Mouse (Mus musculus): ENCODE measurements around the gene Brd3. TPM values are rescaled to one million over a fixed set of nuclear protein-coding genes. Genes with fewer than 3 reads are reported as not detected.

The Brd3 gene
- total and polyA plus RNA-seq, 2 experiments from 2014 or later = 58.5 to 135 TPM

DNA sequence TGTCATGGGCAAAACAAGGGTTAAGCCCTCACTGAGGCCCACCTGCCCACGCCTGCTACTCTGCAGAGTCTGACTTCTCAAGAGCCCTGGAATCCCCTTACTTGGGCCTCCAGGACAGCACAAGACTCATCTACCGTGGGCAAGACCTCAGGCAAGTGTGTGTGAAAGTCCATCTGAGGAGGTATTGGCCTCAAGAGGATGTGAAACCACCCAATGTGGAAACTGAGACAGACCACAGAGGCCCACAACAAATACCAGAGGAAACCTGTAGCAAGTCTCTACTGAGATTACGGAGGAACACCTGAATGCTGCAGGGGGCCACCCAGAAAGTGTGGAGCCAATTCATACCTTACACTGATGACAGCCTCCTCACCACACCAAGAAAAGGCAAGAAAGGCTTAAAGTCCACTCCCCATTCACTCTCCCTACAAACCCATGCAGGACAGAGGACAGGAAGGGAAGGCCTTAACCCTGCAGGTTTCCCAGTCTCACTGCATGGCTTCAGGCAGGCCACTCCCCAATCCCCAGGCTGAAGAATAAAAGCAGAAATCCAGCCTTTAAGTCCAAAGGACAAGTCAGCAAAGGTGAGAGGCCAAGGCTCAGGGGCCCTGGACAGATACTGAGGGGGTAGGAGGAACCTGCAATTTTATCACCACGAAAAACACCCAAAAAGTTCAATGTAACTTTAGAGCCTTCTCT, 38.0 kb downstream of the Brd3 start:
- ATAC-seq = no peak

DNA sequence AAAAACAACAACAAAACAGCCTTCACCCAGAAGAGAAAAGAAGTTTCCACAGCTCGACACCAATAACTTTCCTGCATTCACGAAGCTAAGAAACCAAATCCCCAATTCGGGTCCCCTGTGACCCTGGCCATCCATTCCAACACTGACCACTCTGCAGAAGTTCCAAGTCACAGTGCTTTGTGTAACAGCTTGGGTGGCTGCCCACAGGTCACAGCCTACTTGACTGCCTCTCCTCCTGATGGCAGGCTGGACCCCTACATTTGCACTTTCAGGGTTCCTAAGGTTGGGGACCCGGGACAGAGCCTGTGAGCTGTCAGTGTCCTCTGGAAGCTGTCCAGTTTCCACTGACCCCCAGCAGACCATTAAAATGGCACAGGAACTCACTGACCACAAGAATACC, 44.6 kb downstream of the Brd3 start:
- Histone ChIP-seq H3K4me2 (ENCODE audit: low read depth) (no peak overlapping the region), H3K4me3 (ENCODE audit: low read depth, low read length) (no peak overlapping the region), H3K9ac (no peak overlapping the region), H3K27me3 (ENCODE audit: insufficient read depth, low read length) (no peaks in the 10 kb centered on the region), H3K27ac (ENCODE audit: low read depth, low read length) (no peak overlapping the region), H3K9me3 (ENCODE audit: low read length) (no peaks in the 10 kb centered on the region), H3K4me1 (ENCODE audit: insufficient read depth) (no peaks in the 10 kb centered on the region), H3K36me3 (ENCODE audit: insufficient read depth) (peaks cover 66% of the 10 kb centered on the region)
- TF ChIP-seq CTCF (IDR thresholded peaks at IDR 0.05; ENCODE audit: low read depth) = no peak
- WGBS = 90% methylated on average over 4 of the region's 4 CpGs
- DNase-seq (no peak), ATAC-seq (no peak)

More for the DNA sequence above, 38.0 kb downstream of the Brd3 start:
- Histone ChIP-seq H3K9me3 (ENCODE audit: low read length) (no peaks in the 10 kb centered on the region), H3K27ac (ENCODE audit: low read depth, low read length) (no peak overlapping the region), H3K36me3 (ENCODE audit: insufficient read depth) (peaks cover 12% of the 10 kb centered on the region), H3K9ac (no peak overlapping the region), H3K27me3 (ENCODE audit: insufficient read depth, low read length) (no peaks in the 10 kb centered on the region), H3K4me3 (ENCODE audit: low read depth, low read length) (no peak overlapping the region), H3K4me2 (ENCODE audit: low read depth) (no peak overlapping the region), H3K4me1 (ENCODE audit: insufficient read depth) (peaks cover 17% of the 10 kb centered on the region)
- no peak for DNase-seq
- no peak for TF ChIP-seq CTCF (IDR thresholded peaks at IDR 0.05; ENCODE audit: low read depth)
- WGBS = 73% methylated on average over 4 of the region's 4 CpGs

- WGBS = 98% methylated on average over 4 of the region's 4 CpGs
- TF ChIP-seq CTCF (IDR thresholded peaks at IDR 0.05; ENCODE audit: low read depth) = no peak
- H3K4me2 ChIP-seq (ENCODE audit: low read depth) = no peak overlapping the region
- H3K27me3 ChIP-seq (ENCODE audit: insufficient read depth, low read length) = no peaks in the 10 kb centered on the region
- H3K4me3 ChIP-seq (ENCODE audit: low read depth, low read length) = no peak overlapping the region
- ATAC-seq (no peak), DNase-seq (no peak)
- no peaks in the 10 kb centered on the region for H3K4me1 ChIP-seq (ENCODE audit: insufficient read depth)
- no peaks in the 10 kb centered on the region for H3K9me3 ChIP-seq (ENCODE audit: low read length)
- H3K36me3 ChIP-seq (ENCODE audit: insufficient read depth) = peaks cover 74% of the 10 kb centered on the region
- no peak overlapping the region for H3K27ac ChIP-seq (ENCODE audit: low read depth, low read length)
- no peak overlapping the region for H3K9ac ChIP-seq
These were observed 45.4 kb downstream of the Brd3 start for GRCm38 (mm10) chr2:27461881-27462660.

GRCm38 (mm10) chr2:27460651-27461050, 46.8 kb downstream of the Brd3 start:
- H3K27ac ChIP-seq (ENCODE audit: low read depth, low read length) = no peak overlapping the region
- no peak overlapping the region for H3K4me2 ChIP-seq (ENCODE audit: low read depth)
- no peaks in the 10 kb centered on the region for H3K4me1 ChIP-seq (ENCODE audit: insufficient read depth)
- no peak overlapping the region for H3K9ac ChIP-seq
- no peak overlapping the region for H3K4me3 ChIP-seq (ENCODE audit: low read depth, low read length)
- DNase-seq = no peak
- TF ChIP-seq CTCF (IDR thresholded peaks at IDR 0.05; ENCODE audit: low read depth) = no peak
- ATAC-seq = no peak
- no peaks in the 10 kb centered on the region for H3K9me3 ChIP-seq (ENCODE audit: low read length)
- H3K36me3 ChIP-seq (ENCODE audit: insufficient read depth) = peaks cover 82% of the 10 kb centered on the region
- WGBS = 77% methylated on average over 9 of the region's 9 CpGs
- H3K27me3 ChIP-seq (ENCODE audit: insufficient read depth, low read length) = no peaks in the 10 kb centered on the region

- H3K4me2 ChIP-seq (ENCODE audit: low read depth) = no peak overlapping the region
- 84% methylated on average over 5 of the region's 5 CpGs for WGBS
- H3K27ac ChIP-seq (ENCODE audit: low read depth, low read length) = no peak overlapping the region
- no peak for DNase-seq
- no peaks in the 10 kb centered on the region for H3K4me1 ChIP-seq (ENCODE audit: insufficient read depth)
- peaks cover 87% of the 10 kb centered on the region for H3K36me3 ChIP-seq (ENCODE audit: insufficient read depth)
- H3K4me3 ChIP-seq (ENCODE audit: low read depth, low read length) = no peak overlapping the region
- ATAC-seq = no peak
- no peak overlapping the region for H3K9ac ChIP-seq
- no peaks in the 10 kb centered on the region for H3K9me3 ChIP-seq (ENCODE audit: low read length)
- no peak for TF ChIP-seq CTCF (IDR thresholded peaks at IDR 0.05; ENCODE audit: low read depth)
- no peaks in the 10 kb centered on the region for H3K27me3 ChIP-seq (ENCODE audit: insufficient read depth, low read length)
These were observed 47.3 kb downstream of the Brd3 start for GRCm38 (mm10) chr2:27460163-27460562.

- Histone ChIP-seq H3K36me3 (ENCODE audit: insufficient read depth) (peaks cover 90% of the 10 kb centered on the region), H3K9ac (no peak overlapping the region), H3K27me3 (ENCODE audit: insufficient read depth, low read length) (no peaks in the 10 kb centered on the region), H3K9me3 (ENCODE audit: low read length) (no peaks in the 10 kb centered on the region), H3K27ac (ENCODE audit: low read depth, low read length) (no peak overlapping the region), H3K4me3 (ENCODE audit: low read depth, low read length) (no peak overlapping the region), H3K4me1 (ENCODE audit: insufficient read depth) (no peaks in the 10 kb centered on the region), H3K4me2 (ENCODE audit: low read depth) (no peak overlapping the region)
- no peak for TF ChIP-seq CTCF (IDR thresholded peaks at IDR 0.05; ENCODE audit: low read depth)
- no peak for DNase-seq
- ATAC-seq = no peak
- WGBS = 78% methylated on average over 7 of the region's 7 CpGs
These were observed 47.7 kb downstream of the Brd3 start for GRCm38 (mm10) chr2:27459735-27460134.

- Histone ChIP-seq H3K27ac (ENCODE audit: low read depth, low read length) (no peak overlapping the region), H3K4me3 (ENCODE audit: low read depth, low read length) (no peak overlapping the region), H3K4me2 (ENCODE audit: low read depth) (no peak overlapping the region), H3K9ac (no peak overlapping the region), H3K36me3 (ENCODE audit: insufficient read depth) (peaks cover 92% of the 10 kb centered on the region), H3K27me3 (ENCODE audit: insufficient read depth, low read length) (no peaks in the 10 kb centered on the region), H3K4me1 (ENCODE audit: insufficient read depth) (no peaks in the 10 kb centered on the region), H3K9me3 (ENCODE audit: low read length) (no peaks in the 10 kb centered on the region)
- no peak for TF ChIP-seq CTCF (IDR thresholded peaks at IDR 0.05; ENCODE audit: low read depth)
- ATAC-seq = no peak
- WGBS = 92% methylated on average over 14 of the region's 14 CpGs
- no peak for DNase-seq
These were observed 57.2 kb downstream of the Brd3 start for GRCm38 (mm10) chr2:27450226-27450625.
